Mouse (Mus musculus): ENCODE data around the gene Tsnaxip1. TPM values are rescaled to one million over a fixed set of nuclear protein-coding genes. Genes with fewer than 3 reads are reported as not detected.

Tsnaxip1 gene
- total RNA-seq, 1 experiment: 0.13 TPM

- DNase-seq (ENCODE audit: low read depth, low spot score): no peak
- no peaks in the 10 kb centered on the region for H3K4me1 ChIP-seq (ENCODE audit: control insufficient read depth in 2 of 2, insufficient read depth in 2 of 2, low read length in 2 of 2, poor library complexity in 1 of 2)
- H3K27ac ChIP-seq (ENCODE audit: insufficient read depth, low read depth, low read length, poor library complexity, severe bottlenecking): no peak overlapping the region
- H3K9ac ChIP-seq (ENCODE audit: insufficient read depth, low read depth, low read length, poor library complexity, severe bottlenecking): no peak overlapping the region
- H3K36me3 ChIP-seq (ENCODE audit: control insufficient read depth, insufficient read depth, low read length, poor library complexity, severe bottlenecking): peaks cover 7% of the 10 kb centered on the region; the same call in 1 of the 2 replicates
- H3K9me3 ChIP-seq (ENCODE audit: control insufficient read depth, insufficient read depth, low read depth, low read length): no peaks in the 10 kb centered on the region
- TF ChIP-seq ZNF384 (IDR thresholded peaks at IDR 0.05; ENCODE audit: low read depth, low read length) (no peak), CHD2 (IDR thresholded peaks at IDR 0.05; ENCODE audit: low read depth, low read length) (no peak), MAFK (IDR thresholded peaks at IDR 0.05; ENCODE audit: insufficient read depth, low read depth, low read length) (no peak), ZC3H11A (IDR thresholded peaks at IDR 0.05; ENCODE audit: borderline replicate concordance, low read depth, low read length) (no peak), HCFC1 (IDR thresholded peaks at IDR 0.05; ENCODE audit: borderline replicate concordance, insufficient read depth, low read length) (no peak)
- H3K4me3 ChIP-seq (ENCODE audit: insufficient read depth in 1 of 2, low read depth in 1 of 2, low read length in 2 of 2, poor library complexity in 1 of 2, severe bottlenecking in 1 of 2): no peak overlapping the region
- in situ Hi-C loops (cut with MboI; ENCODE audit: low sequenced_read_pairs in 2 of 2, unreplicated experiment in 2 of 2): loop anchor here in 1 of 2 experiments (10.0 kb wide), 1 partner anchor 74 kb away; no protein-coding TSS in a partner anchor
Observed at GRCm38 (mm10) chr8:105788927-105789326, 38.6 kb upstream of the Tsnaxip1 start.

GRCm38 (mm10) chr8:105789626-105790025 lies 37.9 kb upstream of the Tsnaxip1 start:
- peaks cover 7% of the 10 kb centered on the region; the same call in 1 of the 2 replicates for H3K36me3 ChIP-seq (ENCODE audit: control insufficient read depth, insufficient read depth, low read length, poor library complexity, severe bottlenecking)
- H3K9me3 ChIP-seq (ENCODE audit: control insufficient read depth, insufficient read depth, low read depth, low read length): no peaks in the 10 kb centered on the region
- in situ Hi-C loops (cut with MboI; ENCODE audit: low sequenced_read_pairs in 2 of 2, unreplicated experiment in 2 of 2): loop anchor here in 1 of 2 experiments (10.0 kb wide), 1 partner anchor 75 kb away; no protein-coding TSS in a partner anchor
- TF ChIP-seq MAFK (IDR thresholded peaks at IDR 0.05; ENCODE audit: insufficient read depth, low read depth, low read length) (no peak), HCFC1 (IDR thresholded peaks at IDR 0.05; ENCODE audit: borderline replicate concordance, insufficient read depth, low read length) (no peak), ZC3H11A (IDR thresholded peaks at IDR 0.05; ENCODE audit: borderline replicate concordance, low read depth, low read length) (no peak), ZNF384 (IDR thresholded peaks at IDR 0.05; ENCODE audit: low read depth, low read length) (no peak), CHD2 (IDR thresholded peaks at IDR 0.05; ENCODE audit: low read depth, low read length) (no peak)
- no peaks in the 10 kb centered on the region for H3K4me1 ChIP-seq (ENCODE audit: control insufficient read depth in 2 of 2, insufficient read depth in 2 of 2, low read length in 2 of 2, poor library complexity in 1 of 2)
- no peak overlapping the region for H3K27ac ChIP-seq (ENCODE audit: insufficient read depth, low read depth, low read length, poor library complexity, severe bottlenecking)
- DNase-seq (ENCODE audit: low read depth, low spot score): no peak
- H3K9ac ChIP-seq (ENCODE audit: insufficient read depth, low read depth, low read length, poor library complexity, severe bottlenecking): no peak overlapping the region
- no peak overlapping the region for H3K4me3 ChIP-seq (ENCODE audit: insufficient read depth in 1 of 2, low read depth in 1 of 2, low read length in 2 of 2, poor library complexity in 1 of 2, severe bottlenecking in 1 of 2)

- no peak overlapping the region for H3K27ac ChIP-seq (ENCODE audit: insufficient read depth, low read depth, low read length, poor library complexity, severe bottlenecking)
- no peak overlapping the region for H3K4me3 ChIP-seq (ENCODE audit: insufficient read depth in 1 of 2, low read depth in 1 of 2, low read length in 2 of 2, poor library complexity in 1 of 2, severe bottlenecking in 1 of 2)
- no peak for DNase-seq (ENCODE audit: low read depth, low spot score)
- TF ChIP-seq MAFK (IDR thresholded peaks at IDR 0.05; ENCODE audit: insufficient read depth, low read depth, low read length) (no peak), CHD2 (IDR thresholded peaks at IDR 0.05; ENCODE audit: low read depth, low read length) (no peak), ZC3H11A (IDR thresholded peaks at IDR 0.05; ENCODE audit: borderline replicate concordance, low read depth, low read length) (no peak), HCFC1 (IDR thresholded peaks at IDR 0.05; ENCODE audit: borderline replicate concordance, insufficient read depth, low read length) (no peak), ZNF384 (IDR thresholded peaks at IDR 0.05; ENCODE audit: low read depth, low read length) (no peak)
- no peaks in the 10 kb centered on the region for H3K9me3 ChIP-seq (ENCODE audit: control insufficient read depth, insufficient read depth, low read depth, low read length)
- H3K4me1 ChIP-seq (ENCODE audit: control insufficient read depth in 2 of 2, insufficient read depth in 2 of 2, low read length in 2 of 2, poor library complexity in 1 of 2): no peaks in the 10 kb centered on the region
- in situ Hi-C loops (cut with MboI; ENCODE audit: low sequenced_read_pairs in 2 of 2, unreplicated experiment in 2 of 2): no loop called here
- H3K9ac ChIP-seq (ENCODE audit: insufficient read depth, low read depth, low read length, poor library complexity, severe bottlenecking): no peak overlapping the region
- no peaks in the 10 kb centered on the region for H3K36me3 ChIP-seq (ENCODE audit: control insufficient read depth, insufficient read depth, low read length, poor library complexity, severe bottlenecking)
Observed at GRCm38 (mm10) chr8:105793331-105793730, 34.2 kb upstream of the Tsnaxip1 start.

GRCm38 (mm10) chr8:105794009-105794598 lies 33.4 kb upstream of the Tsnaxip1 start:
- H3K9me3 ChIP-seq (ENCODE audit: control insufficient read depth, insufficient read depth, low read depth, low read length): no peaks in the 10 kb centered on the region
- H3K36me3 ChIP-seq (ENCODE audit: control insufficient read depth, insufficient read depth, low read length, poor library complexity, severe bottlenecking): no peaks in the 10 kb centered on the region
- no peak overlapping the region for H3K9ac ChIP-seq (ENCODE audit: insufficient read depth, low read depth, low read length, poor library complexity, severe bottlenecking)
- no peak for DNase-seq (ENCODE audit: low read depth, low spot score)
- H3K4me1 ChIP-seq (ENCODE audit: control insufficient read depth in 2 of 2, insufficient read depth in 2 of 2, low read length in 2 of 2, poor library complexity in 1 of 2): peaks cover 0 to 5% of the 10 kb centered on the region in 2 experiments; a peak in 2 of 4 replicates
- in situ Hi-C loops (cut with MboI; ENCODE audit: low sequenced_read_pairs in 2 of 2, unreplicated experiment in 2 of 2): no loop called here
- H3K4me3 ChIP-seq (ENCODE audit: insufficient read depth in 1 of 2, low read depth in 1 of 2, low read length in 2 of 2, poor library complexity in 1 of 2, severe bottlenecking in 1 of 2): no peak overlapping the region
- TF ChIP-seq ZC3H11A (IDR thresholded peaks at IDR 0.05; ENCODE audit: borderline replicate concordance, low read depth, low read length) (no peak), MAFK (IDR thresholded peaks at IDR 0.05; ENCODE audit: insufficient read depth, low read depth, low read length) (no peak), HCFC1 (IDR thresholded peaks at IDR 0.05; ENCODE audit: borderline replicate concordance, insufficient read depth, low read length) (no peak), ZNF384 (IDR thresholded peaks at IDR 0.05; ENCODE audit: low read depth, low read length) (no peak), CHD2 (IDR thresholded peaks at IDR 0.05; ENCODE audit: low read depth, low read length) (no peak)
- no peak overlapping the region for H3K27ac ChIP-seq (ENCODE audit: insufficient read depth, low read depth, low read length, poor library complexity, severe bottlenecking)

All from ES-E14 (cell line).